Mouse (Mus musculus): ENCODE measurements around the gene Timm9.
"Not testable (repeated sequence)": the region's sequence is repeated elsewhere in the genome, so short reads cannot be mapped to it uniquely, and the experiment has no call there.

The Timm9 gene

DNA sequence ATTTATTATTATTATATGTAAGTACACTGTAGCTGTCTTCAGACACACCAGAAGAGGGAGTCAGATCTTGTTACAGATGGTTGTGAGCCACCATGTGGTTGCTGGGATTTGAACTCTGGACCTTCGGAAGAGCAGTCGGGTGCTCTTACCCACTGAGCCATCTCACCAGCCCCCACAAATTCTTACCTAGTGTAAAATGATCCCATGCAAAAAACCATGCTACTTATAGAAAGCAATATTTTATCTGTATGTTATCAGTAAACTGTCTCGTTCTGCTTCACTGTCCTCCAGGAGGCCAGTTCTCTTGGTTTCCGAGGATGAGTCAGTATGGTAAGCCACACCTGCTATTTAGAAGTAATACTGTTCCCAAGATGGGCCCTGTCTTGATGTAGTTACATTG is 32.2 kb downstream of the Timm9 start:
- not testable (repeated sequence) for DNase-seq (ENCODE audit: low spot score)

DNA sequence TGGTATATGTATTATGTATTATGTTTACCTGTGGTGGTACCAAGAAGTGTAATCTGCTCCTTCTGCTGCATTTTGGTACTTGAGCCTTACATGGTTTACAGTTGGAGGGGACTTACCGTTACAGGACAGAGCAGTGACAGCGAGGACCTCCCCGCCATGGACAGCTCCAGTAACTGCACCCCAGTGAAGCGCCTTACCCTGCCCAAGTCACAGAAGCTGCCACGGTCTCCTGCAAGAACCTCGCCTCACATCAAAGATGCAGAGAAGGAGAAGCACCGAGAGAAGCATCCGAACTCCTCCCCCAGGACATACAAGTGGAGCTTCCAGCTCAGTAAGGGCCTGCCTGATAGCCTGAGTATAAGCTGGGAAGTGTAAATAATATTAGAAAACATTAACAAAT is 50.2 kb downstream of the Timm9 start:
- DNase-seq (ENCODE audit: low spot score): no peak

Measured in testis, postnatal 10 days (tissue).